Mouse (Mus musculus): ENCODE measurements around the gene Rrp36. TPM values are rescaled to one million over a fixed set of nuclear protein-coding genes. Genes with fewer than 3 reads are reported as not detected.

Gene Rrp36
- total RNA-seq (2021), result 1 to 10 TPM; 7.5 to 9.9 TPM
- long read RNA-seq, experiment 1, transcript Rrp36-201 (7 exons, 1,195 nt), result major isoform, 7 of 23 reads
- long read RNA-seq, experiment 1, partial matches to known transcripts, result 0 of 23 reads
- long read RNA-seq, experiment 1, other reads (novel, unspliced or antisense), result 16 of 23 reads
- long read RNA-seq, experiment 2, transcript Rrp36-201 (7 exons, 1,195 nt), result major isoform, 17 of 24 reads
- long read RNA-seq, experiment 2, partial matches to known transcripts, result 0 of 24 reads
- long read RNA-seq, experiment 2, other reads (novel, unspliced or antisense), result 7 of 24 reads

DNA sequence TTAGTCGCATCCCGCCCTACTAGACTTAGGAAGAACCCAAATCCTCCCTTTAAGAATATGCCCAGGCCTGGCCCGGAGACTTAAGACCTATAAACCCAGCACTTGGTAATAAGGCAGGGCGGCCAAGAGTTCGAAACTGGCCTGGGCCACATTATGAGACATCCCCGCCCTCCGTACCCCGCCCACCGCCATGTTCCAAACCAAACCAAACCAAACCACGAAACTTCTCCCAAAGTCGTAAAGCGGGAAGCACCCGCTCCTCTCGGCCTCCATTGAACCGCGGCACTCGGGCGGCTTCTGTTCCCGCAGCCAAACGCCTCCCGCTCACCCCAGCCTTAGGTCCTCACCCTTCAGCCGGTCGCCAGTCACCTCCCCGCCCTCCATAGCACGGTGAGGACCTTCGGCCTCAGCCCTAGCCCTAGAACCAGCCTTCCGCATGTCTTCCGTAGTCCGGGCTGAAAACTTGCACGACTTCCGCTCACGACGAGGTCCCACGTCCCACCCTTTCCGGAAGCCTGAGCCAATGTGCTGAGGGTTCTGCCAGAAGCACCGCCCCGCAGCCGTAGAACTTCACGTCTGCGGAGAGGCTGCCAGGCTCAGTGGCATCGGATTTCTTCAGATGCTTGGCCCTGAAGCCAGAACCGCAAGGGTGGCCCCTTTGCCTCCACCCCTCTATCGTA, at the start of gene Rrp36:
Gene Rrp36 (minus strand): TSS at position 503 of the 680 bp plus-strand sequence.
- intact Hi-C loops (cut with DNase I), result no loop called here

GRCm38 (mm10) chr17:46721077-46721476, 46.9 kb upstream of the Rrp36 start:
- intact Hi-C loops (cut with DNase I), result loop anchor here (5.0 kb wide), 2 partner anchors 79 to 884 kb away; no protein-coding TSS in a partner anchor
- no peak for DNase-seq

More for the DNA sequence above, at the start of gene Rrp36:
- DNase-seq, result peak; percentile 88

DNA sequence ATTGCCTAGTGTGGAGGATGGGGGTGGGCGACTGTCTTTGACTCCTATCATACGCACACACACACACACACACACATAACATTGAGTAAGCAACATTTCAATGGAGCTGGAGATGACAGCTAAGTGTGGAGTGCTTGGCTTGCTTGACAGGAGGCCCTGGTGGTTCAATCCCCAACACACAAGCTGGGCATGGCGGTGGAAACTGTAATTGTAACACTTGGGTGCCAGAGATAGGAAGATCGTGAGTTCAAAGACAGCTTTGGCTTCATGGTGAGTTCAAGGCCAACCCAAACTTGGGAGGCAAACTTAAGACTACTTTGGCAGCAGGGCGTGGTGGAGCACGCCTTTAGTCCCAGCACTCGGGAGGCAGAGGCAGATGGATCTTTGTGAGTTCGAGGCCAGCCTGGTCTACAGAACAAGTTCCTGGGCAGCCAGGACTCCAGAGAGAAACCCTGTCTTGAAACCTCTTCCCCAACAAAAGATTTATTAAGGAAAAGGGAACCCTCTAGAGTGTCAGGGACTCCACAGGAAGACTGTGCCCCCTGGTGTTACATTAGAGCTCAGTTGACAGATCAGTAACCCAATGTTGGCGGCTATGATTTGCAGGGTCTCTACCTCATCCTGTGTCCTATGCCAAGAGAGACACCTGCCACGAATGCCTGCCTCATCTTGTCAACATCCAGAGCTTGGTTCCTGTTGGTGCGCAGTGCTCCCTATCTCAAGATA, 40.8 kb upstream of the Rrp36 start:
- intact Hi-C loops (cut with DNase I), result loop anchor here (5.0 kb wide), 2 partner anchors 38 to 138 kb away; partner anchors contain the start of gene Mea1
- no peak for DNase-seq

GRCm38 (mm10) chr17:46713849-46714248, 39.7 kb upstream of the Rrp36 start:
- intact Hi-C loops (cut with DNase I), result loop anchor here (5.0 kb wide), 1 partner anchor 37 kb away; the partner anchor contains the start of gene Mea1
- no peak for DNase-seq

DNA sequence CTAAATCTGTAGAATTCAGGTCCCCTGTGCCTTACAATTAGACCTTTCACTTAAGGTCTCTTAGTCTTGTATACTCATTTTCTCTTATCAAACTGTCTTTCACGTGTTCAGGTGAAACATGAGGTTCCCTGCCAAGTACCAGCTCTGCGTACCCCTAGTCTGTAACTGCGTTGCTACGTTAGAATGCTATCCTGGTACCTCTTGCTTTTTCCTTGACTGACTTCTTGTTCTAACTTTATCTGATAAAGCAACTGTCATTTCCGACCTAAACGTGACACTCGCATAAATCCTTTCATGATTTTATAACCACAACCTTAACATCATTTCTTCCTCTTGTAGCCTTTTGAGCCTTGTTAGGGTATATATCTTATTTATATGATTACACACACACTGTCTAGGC, 38.3 kb upstream of the Rrp36 start:
- no peak for DNase-seq
- intact Hi-C loops (cut with DNase I), result loop anchor here (5.0 kb wide), 1 partner anchor 35 kb away; the partner anchor contains the start of gene Mea1

DNA sequence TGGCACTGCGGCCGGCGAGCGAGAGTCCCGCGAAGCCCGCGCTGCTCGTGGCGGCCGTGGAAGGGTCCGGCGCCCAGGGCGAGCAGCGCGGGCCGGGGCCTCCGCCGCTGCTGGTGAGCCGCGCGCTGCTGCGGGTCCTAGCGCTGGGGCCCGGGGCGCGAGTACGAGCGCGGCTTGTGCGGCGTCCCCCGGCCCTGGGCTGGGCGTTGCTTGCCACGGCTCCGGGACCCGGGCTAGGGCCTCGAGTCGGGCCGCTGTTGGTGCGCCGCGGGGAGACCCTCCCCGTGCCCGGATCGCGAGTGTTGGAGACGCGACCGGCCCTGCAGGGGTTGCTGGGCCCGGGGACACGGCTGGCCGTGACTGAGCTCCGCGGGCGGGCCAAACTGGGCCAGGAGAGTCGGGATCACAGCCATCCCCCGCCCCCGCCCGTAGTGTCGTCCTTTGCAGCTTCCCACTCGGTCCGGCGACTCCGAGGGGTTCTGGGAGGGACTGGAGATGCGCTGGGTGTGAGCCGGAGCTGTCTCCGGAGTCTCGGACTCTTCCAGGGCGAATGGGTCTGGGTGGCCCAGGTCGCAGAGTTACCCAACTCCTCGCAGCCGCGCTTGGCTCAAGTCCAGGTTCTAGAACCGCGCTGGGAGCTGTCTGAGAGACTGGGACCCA, 37.6 kb upstream of the Rrp36 start:
- DNase-seq, result peak; percentile 35 to 50
- intact Hi-C loops (cut with DNase I), result loop anchor here (5.0 kb wide), 1 partner anchor 34 kb away; the partner anchor contains the start of gene Mea1

GRCm38 (mm10) chr17:46710959-46711597, 36.9 kb upstream of the Rrp36 start, which contains the start of gene Pex6:
TSS of gene Pex6 (plus strand) at chr17:46711463.
- intact Hi-C loops (cut with DNase I), result loop anchor here (5.0 kb wide), 1 partner anchor 34 kb away; the partner anchor contains the start of gene Mea1
- DNase-seq, result peak; percentile 86 to 91

GRCm38 (mm10) chr17:46706375-46707089, 32.4 kb upstream of the Rrp36 start:
- no peak for DNase-seq
- intact Hi-C loops (cut with DNase I), result no loop called here

- intact Hi-C loops (cut with DNase I), result no loop called here
These were observed 31.0 kb upstream of the Rrp36 start, which contains the start of gene Ppp2r5d for GRCm38 (mm10) chr17:46704887-46705835. TSS of gene Ppp2r5d (minus strand) at chr17:46705111.

DNA sequence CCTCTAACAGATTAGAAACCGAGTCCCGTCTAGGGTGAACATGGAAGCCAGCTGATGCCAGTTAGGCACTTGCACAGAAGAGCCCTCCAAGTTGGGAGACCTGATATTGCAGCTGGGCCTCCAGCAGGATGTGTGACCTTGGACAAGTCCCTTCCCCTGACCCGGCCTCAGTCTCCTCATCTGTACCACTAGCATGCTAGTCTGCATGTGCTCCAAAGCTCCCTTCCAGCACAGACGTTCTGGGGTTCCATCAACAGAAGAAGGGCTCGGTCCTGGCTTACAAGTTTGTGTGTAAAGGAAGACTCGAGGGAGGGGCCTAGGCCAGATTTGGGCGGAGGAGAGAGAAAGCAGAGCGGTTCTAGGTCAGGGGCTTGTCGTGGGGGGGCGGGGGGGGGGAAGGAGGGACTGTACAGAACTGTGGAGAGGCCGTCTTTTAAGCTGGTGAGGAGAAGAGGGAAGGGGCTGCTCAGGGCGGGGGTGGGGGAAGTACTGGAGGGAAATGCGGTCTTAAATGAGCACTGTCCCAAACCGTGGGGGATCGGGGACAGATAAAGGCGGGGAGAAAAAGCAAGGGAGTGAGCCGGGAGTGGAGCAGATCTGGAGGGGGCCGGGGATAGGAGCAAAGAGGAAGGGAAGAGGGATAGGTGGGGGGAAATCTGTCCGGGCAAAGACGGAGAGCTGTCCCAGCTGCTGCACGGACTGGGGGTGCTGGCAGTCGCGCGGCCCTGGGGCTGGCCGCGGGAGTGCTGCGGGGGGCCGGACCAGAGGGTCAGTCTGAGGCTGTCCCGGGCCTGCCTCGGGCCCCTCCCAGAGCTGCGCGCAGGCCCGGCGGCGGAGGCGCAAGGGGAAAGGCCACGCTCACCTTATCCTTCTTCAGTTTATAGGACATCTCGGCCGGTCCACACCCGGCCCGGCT, 30.1 kb upstream of the Rrp36 start:
- intact Hi-C loops (cut with DNase I), result loop anchor here (2.0 kb wide), 1 partner anchor 17 kb away; no protein-coding TSS in a partner anchor

More at GRCm38 (mm10) chr17:46704887-46705835, 31.0 kb upstream of the Rrp36 start, which contains the start of gene Ppp2r5d:
- peak; percentile 96 to 97 for DNase-seq

GRCm38 (mm10) chr17:46702506-46702905, 28.4 kb upstream of the Rrp36 start:
- intact Hi-C loops (cut with DNase I), result loop anchor here (2.0 kb wide), 1 partner anchor 16 kb away; no protein-coding TSS in a partner anchor
- DNase-seq, result no peak

More for the DNA sequence above, 30.1 kb upstream of the Rrp36 start:
- DNase-seq, result no peak

- intact Hi-C loops (cut with DNase I), result loop anchor here (2.0 kb wide), 1 partner anchor 15 kb away; no protein-coding TSS in a partner anchor
- no peak for DNase-seq
These were observed 27.9 kb upstream of the Rrp36 start for GRCm38 (mm10) chr17:46702100-46702499.

DNA sequence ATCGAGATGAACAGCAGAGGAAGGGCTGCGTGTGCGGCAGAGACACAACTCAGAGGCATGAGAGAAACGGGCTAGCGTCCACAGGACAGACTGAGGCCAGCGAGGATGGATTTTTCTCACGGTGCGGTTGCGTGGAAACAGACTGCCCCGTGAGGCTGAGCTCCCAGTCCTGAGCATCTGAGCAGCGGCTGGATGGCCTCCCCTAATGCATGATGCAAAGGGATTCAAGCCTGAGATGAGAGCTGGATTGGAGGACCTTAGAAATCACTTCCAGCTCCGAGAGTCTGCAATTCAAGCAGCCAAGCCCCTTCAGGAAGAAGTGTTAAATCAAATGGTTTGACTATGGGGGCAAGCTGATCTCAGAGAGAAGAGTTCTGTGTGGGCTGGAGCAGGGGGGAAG, 27.3 kb upstream of the Rrp36 start:
- DNase-seq, result no peak
- intact Hi-C loops (cut with DNase I), result no loop called here

DNA sequence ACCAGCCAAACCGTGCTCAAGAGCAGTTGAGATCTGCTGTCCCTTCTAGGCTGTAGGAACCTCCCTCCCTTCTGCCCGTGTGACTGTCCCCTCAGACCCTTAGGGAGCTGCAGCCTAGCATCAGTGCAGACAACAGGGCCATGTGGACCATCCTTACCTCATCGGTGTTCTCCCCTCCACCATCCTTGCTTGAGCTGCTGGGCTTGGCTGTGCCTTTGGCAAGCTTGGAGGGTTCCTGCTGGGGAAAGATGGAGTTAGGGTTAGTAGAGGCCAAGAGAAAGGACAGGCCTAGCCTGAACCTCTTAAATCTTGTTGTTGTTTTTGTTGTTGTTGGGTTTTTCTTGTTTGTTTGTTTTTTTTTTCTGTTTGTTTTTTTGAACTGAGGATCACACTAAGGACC, 25.8 kb upstream of the Rrp36 start:
- no peak for DNase-seq
- intact Hi-C loops (cut with DNase I), result no loop called here

DNA sequence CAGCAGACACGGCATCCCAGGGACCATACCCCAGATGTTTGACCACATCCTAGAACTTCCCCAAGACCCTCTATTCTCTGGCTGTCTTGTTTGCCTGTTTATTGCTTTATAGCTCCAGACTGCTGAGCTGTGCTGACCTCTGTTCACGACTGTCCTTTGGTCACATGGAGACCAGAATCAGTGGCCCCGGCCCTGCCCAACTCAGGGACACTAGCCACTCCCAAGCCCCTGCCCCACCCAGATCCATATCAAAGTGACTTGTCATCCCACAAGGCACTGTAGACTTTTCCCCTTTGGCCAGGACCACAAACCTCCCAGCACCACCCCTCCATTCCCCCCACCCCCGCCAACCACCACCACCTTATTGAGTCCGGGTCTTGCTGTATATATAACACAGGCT, 25.1 kb upstream of the Rrp36 start:
- DNase-seq, result no peak
- intact Hi-C loops (cut with DNase I), result no loop called here

- DNase-seq, result no peak
- intact Hi-C loops (cut with DNase I), result no loop called here
These were observed 24.4 kb upstream of the Rrp36 start for GRCm38 (mm10) chr17:46698515-46698914.

All from gastrocnemius, postnatal 36 days (tissue).